33 mouse cellular contexts compared by ENCODE assay signal in genomic region chr5:92634916-92635315, GRCm38 (mm10). TPM values are rescaled to one million over a fixed set of nuclear protein-coding genes. Genes with fewer than 3 reads are reported as not detected.
"Had no signal": no experiment of that assay in that cellular context is flagged by ENCODE, and none has a peak within 500 bp of the region (broad histone marks: within the 10 kb centered on the region; RNA-seq: fewer than 3 reads in every experiment).

No protein-coding gene starts in this region.

- H3K9me3 ChIP-seq: heart, embryonic 12.5 days; heart, embryonic 13.5 days; heart, embryonic 15.5 days; hindbrain, embryonic 12.5 days; hindbrain, embryonic 13.5 days; hindbrain, embryonic 15.5 days; intestine, embryonic 15.5 days; kidney, embryonic 15.5 days had no signal

- H3K27ac ChIP-seq: heart, embryonic 13.5 days; heart, embryonic 15.5 days; hindbrain, embryonic 12.5 days; hindbrain, embryonic 13.5 days; hindbrain, embryonic 14.5 days; hindbrain, embryonic 15.5 days; intestine, embryonic 15.5 days; kidney, embryonic 15.5 days; kidney, postnatal 0 days; layer of hippocampus, adult 2 months; left cerebral cortex, adult 2 months had no signal

- H3K27me3 ChIP-seq: heart, embryonic 12.5 days; heart, embryonic 13.5 days; heart, embryonic 15.5 days; hindbrain, embryonic 12.5 days; hindbrain, embryonic 13.5 days; hindbrain, embryonic 15.5 days; intestine, embryonic 15.5 days; kidney, embryonic 15.5 days had no signal

- H3K36me3 ChIP-seq: heart, embryonic 12.5 days; heart, embryonic 13.5 days; heart, embryonic 15.5 days; hindbrain, embryonic 12.5 days; hindbrain, embryonic 13.5 days; hindbrain, embryonic 15.5 days; intestine, embryonic 15.5 days; kidney, embryonic 15.5 days had no signal

- ATAC-seq: hindbrain, embryonic 16.5 days; inflammation-experienced regulatory T-cells, adult 6 months; intestine, embryonic 15.5 days; intestine, embryonic 16.5 days; intestine, postnatal 0 days had no signal

- H3K4me1 ChIP-seq: heart, embryonic 12.5 days; heart, embryonic 13.5 days; heart, embryonic 15.5 days; hindbrain, embryonic 12.5 days; hindbrain, embryonic 13.5 days; hindbrain, embryonic 15.5 days; intestine, embryonic 15.5 days; kidney, embryonic 15.5 days had no signal

- H3K4me3 ChIP-seq: heart, embryonic 12.5 days; heart, embryonic 13.5 days; heart, embryonic 15.5 days; hindbrain, embryonic 12.5 days; hindbrain, embryonic 13.5 days; hindbrain, embryonic 15.5 days; intestine, embryonic 15.5 days; kidney, embryonic 15.5 days; layer of hippocampus, adult 2 months; left cerebral cortex, adult 2 months had no signal

- H3K4me2 ChIP-seq: heart, embryonic 12.5 days; heart, embryonic 13.5 days; heart, embryonic 15.5 days; hindbrain, embryonic 12.5 days; hindbrain, embryonic 13.5 days; hindbrain, embryonic 14.5 days; hindbrain, embryonic 15.5 days; intestine, embryonic 15.5 days; kidney, embryonic 15.5 days had no signal

- DNase-seq: heart, postnatal 10 days; heart, postnatal 14 days; heart, postnatal 36 days; heart, postnatal 4 days; kidney, adult 11 months; kidney, adult 18-20 months; kidney, adult 2 months; kidney, adult 8-10 months; kidney, adult 9 months; kidney, postnatal 10 days; kidney, postnatal 14 days; kidney, postnatal 25 days; kidney, postnatal 36 days; kidney, postnatal 4 days; layer of hippocampus, adult 9-11 months; layer of hippocampus, postnatal 36 days had no signal

- H3K9ac ChIP-seq: heart, embryonic 12.5 days; heart, embryonic 13.5 days; heart, embryonic 15.5 days; hindbrain, embryonic 12.5 days; hindbrain, embryonic 13.5 days; hindbrain, embryonic 14.5 days; hindbrain, embryonic 15.5 days; intestine, embryonic 15.5 days; kidney, embryonic 15.5 days had no signal

RNA-seq across cellular contexts. Expression of gene Ccdc158, which starts 40.2 kb away (rescaled TPM):
- total RNA-seq: heart, postnatal 14 days; heart, postnatal 25 days; heart, postnatal 36 days had no signal
- polyA plus RNA-seq: inflammation-experienced regulatory T-cells, adult 6 months had no signal
